Mouse (Mus musculus): ENCODE measurements around the gene Tmed4.

DNA sequence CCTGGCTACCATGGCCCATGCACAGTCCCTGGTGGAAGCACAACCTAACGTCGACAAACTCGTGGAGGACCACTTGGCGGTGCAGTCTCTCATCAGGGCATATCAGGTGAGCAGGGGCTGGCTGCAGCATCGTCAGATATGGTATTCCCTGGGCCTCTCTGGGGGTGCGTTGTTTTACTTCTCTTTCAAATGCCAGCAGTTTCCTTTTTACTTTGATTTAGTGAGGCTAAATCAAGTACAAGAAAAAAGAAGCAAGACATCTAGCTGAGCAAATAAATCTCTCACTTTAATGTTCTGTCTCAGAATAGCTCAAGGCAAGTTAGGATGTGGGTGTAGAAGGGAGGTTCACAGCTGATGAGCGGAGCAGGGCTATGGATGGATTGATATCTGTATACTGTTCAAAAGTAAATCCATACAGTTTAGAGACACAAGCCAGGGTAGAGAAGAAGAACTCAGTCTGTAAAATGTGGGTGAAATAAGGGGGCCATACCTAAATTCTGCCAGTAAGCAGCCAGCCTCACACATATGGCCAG lies 39.3 kb upstream of the Tmed4 start:
- TF ChIP-seq GATA1 (IDR thresholded peaks at IDR 0.05; ENCODE audit: borderline replicate concordance, low read length) (no peak), FLI1 (IDR thresholded peaks at IDR 0.05; ENCODE audit: low read length) (no peak)

All from megakaryocyte, embryonic 14.5 days (primary cell).